Mouse (Mus musculus) bone marrow macrophage, adult 2 months (primary cell): ENCODE results near the gene Pitx1.

Experiments
- CTCF ChIP-seq: IDR thresholded peaks from 2 replicates; pipeline ENCODE4 v1.5.1; 2012; ENCODE audit warnings: low read depth, mild to moderate bottlenecking, low read length, moderate library complexity
- POLR2A ChIP-seq: IDR thresholded peaks from 2 replicates; pipeline ENCODE4 v1.6.1; 2012; ENCODE audit warnings: mild to moderate bottlenecking, low read depth, low read length, borderline replicate concordance

- TF ChIP-seq CTCF (no peak), POLR2A (no peak)
Observed at GRCm38 (mm10) chr13:55840223-55840622, 4.2 kb upstream of the Pitx1 start.
